Mouse (Mus musculus): ENCODE measurements at regions not wholly inside any gene's neighbourhood (a gene's known extent, or its start where the extent isn't known, plus 50 kb on each side); places are given as distances from the start of the nearest gene placed in this dataset.

GRCm38 (mm10) chr1:112059909-112060308 is 195.2 kb upstream of the Dsel start:
- Histone ChIP-seq H3K9ac (ENCODE audit: insufficient read depth, low read depth) (no peak overlapping the region), H3K36me3 (replicated peaks in 1 of 2; ENCODE audit: control insufficient read depth in 1 of 2, insufficient read depth in 1 of 2, low read length in 1 of 2) (no peaks in the 10 kb centered on the region), H3K4me3 (replicated peaks in 1 of 3; ENCODE audit: low read depth in 2 of 3, low read length in 2 of 3, poor library complexity in 1 of 3) (no peak overlapping the region), H3K4me1 (ENCODE audit: control insufficient read depth in 1 of 2, insufficient read depth in 2 of 2) (no peaks in the 10 kb centered on the region), H3K79me2 (replicated peaks; ENCODE audit: control insufficient read depth, extremely low read depth, insufficient read depth, poor library complexity, severe bottlenecking) (no peaks in the 10 kb centered on the region), H3K9me3 (replicated peaks; ENCODE audit: low read length) (peaks cover 40% of the 10 kb centered on the region), H3K27ac (ENCODE audit: insufficient read depth, low read depth) (no peak overlapping the region), H3K27me3 (replicated peaks) (no peaks in the 10 kb centered on the region), H3K4me2 (ENCODE audit: insufficient read depth, low read depth, poor library complexity, severe bottlenecking) (no peak overlapping the region)
- no peak for TF ChIP-seq CTCF (conservative IDR thresholded peaks at IDR 0.05 in 1 of 2, IDR thresholded peaks at IDR 0.05 in 1 of 2; ENCODE audit: low read depth in 2 of 2, low read length in 2 of 2)
- TF ChIP-seq KAT2A (IDR thresholded peaks at IDR 0.05; ENCODE audit: insufficient replicate concordance, low read length), result no peak
- TF ChIP-seq ZMIZ1 (IDR thresholded peaks at IDR 0.05; ENCODE audit: low read depth, low read length), result no peak
- TF ChIP-seq ZC3H11A (IDR thresholded peaks at IDR 0.05; ENCODE audit: low read depth, low read length), result no peak
- no peak for TF ChIP-seq ELF1 (IDR thresholded peaks at IDR 0.05; ENCODE audit: low read depth, low read length)
- TF ChIP-seq USF1 (IDR thresholded peaks at IDR 0.05; ENCODE audit: low read depth, low read length), result no peak
- TF ChIP-seq TCF12 (IDR thresholded peaks at IDR 0.05; ENCODE audit: low read depth, low read length), result no peak
- no peak for TF ChIP-seq CHD1 (IDR thresholded peaks at IDR 0.05; ENCODE audit: low read depth, low read length)
- TF ChIP-seq MYC (IDR thresholded peaks at IDR 0.05; ENCODE audit: low read depth, low read length), result no peak
- no peak for TF ChIP-seq MAZ (IDR thresholded peaks at IDR 0.05; ENCODE audit: low read depth, low read length)
- no peak for TF ChIP-seq MEF2A (IDR thresholded peaks at IDR 0.05; ENCODE audit: borderline replicate concordance, low read depth, low read length)
- dilution Hi-C loops (cut with MboI; ENCODE audit: extremely low pct_ligation_motif_present, extremely low pct_unique_long_range_greater_than_20kb, low sequenced_read_pairs) (no loop called here), in situ Hi-C loops (cut with MboI; ENCODE audit: low pct_ligation_motif_present, low pct_unique_long_range_greater_than_20kb, low sequenced_read_pairs) (no loop called here)
- no peak for DNase-seq (ENCODE audit: extremely low read depth)

GRCm38 (mm10) chr1:112053926-112054325 is 189.2 kb upstream of the Dsel start:
- H3K9me3 ChIP-seq (replicated peaks; ENCODE audit: low read length), result peaks cover 57% of the 10 kb centered on the region
- dilution Hi-C loops (cut with MboI; ENCODE audit: extremely low pct_ligation_motif_present, extremely low pct_unique_long_range_greater_than_20kb, low sequenced_read_pairs) (no loop called here), in situ Hi-C loops (cut with MboI; ENCODE audit: low pct_ligation_motif_present, low pct_unique_long_range_greater_than_20kb, low sequenced_read_pairs) (no loop called here)
- H3K36me3 ChIP-seq (replicated peaks in 1 of 2; ENCODE audit: control insufficient read depth in 1 of 2, insufficient read depth in 1 of 2, low read length in 1 of 2), result no peaks in the 10 kb centered on the region
- H3K9ac ChIP-seq (ENCODE audit: insufficient read depth, low read depth), result no peak overlapping the region
- no peak overlapping the region for H3K4me3 ChIP-seq (replicated peaks in 1 of 3; ENCODE audit: low read depth in 2 of 3, low read length in 2 of 3, poor library complexity in 1 of 3)
- H3K4me2 ChIP-seq (ENCODE audit: insufficient read depth, low read depth, poor library complexity, severe bottlenecking), result no peak overlapping the region
- no peak for TF ChIP-seq IRF4 (IDR thresholded peaks at IDR 0.05; ENCODE audit: low read depth, low read length)
- TF ChIP-seq GABPA (IDR thresholded peaks at IDR 0.05; ENCODE audit: insufficient replicate concordance, low read depth, low read length), result no peak
- no peak for TF ChIP-seq TBP (conservative IDR thresholded peaks at IDR 0.05; ENCODE audit: low read depth, low read length)
- no peak for TF ChIP-seq USF1 (IDR thresholded peaks at IDR 0.05; ENCODE audit: low read depth, low read length)
- no peak for TF ChIP-seq MYC (IDR thresholded peaks at IDR 0.05; ENCODE audit: low read depth, low read length)
- TF ChIP-seq E2F4 (IDR thresholded peaks at IDR 0.05; ENCODE audit: insufficient replicate concordance, low read depth, low read length), result no peak
- TF ChIP-seq JUND (conservative IDR thresholded peaks at IDR 0.05; ENCODE audit: low read depth, low read length), result no peak
- TF ChIP-seq KAT2A (IDR thresholded peaks at IDR 0.05; ENCODE audit: insufficient replicate concordance, low read length), result no peak
- TF ChIP-seq ETS1 (conservative IDR thresholded peaks at IDR 0.05; ENCODE audit: low read depth, low read length), result no peak
- no peak for TF ChIP-seq USF2 (conservative IDR thresholded peaks at IDR 0.05; ENCODE audit: low read depth, low read length)
- TF ChIP-seq ZKSCAN1 (IDR thresholded peaks at IDR 0.05; ENCODE audit: borderline replicate concordance, low read depth, low read length), result no peak
- TF ChIP-seq POLR2AphosphoS2 (IDR thresholded peaks at IDR 0.05; ENCODE audit: low read depth, low read length), result no peak
- no peak for TF ChIP-seq ZNF384 (IDR thresholded peaks at IDR 0.05; ENCODE audit: low read depth, low read length)
- no peak for TF ChIP-seq MAFK (IDR thresholded peaks at IDR 0.05; ENCODE audit: insufficient replicate concordance, low read length)
- no peak for TF ChIP-seq MEF2A (IDR thresholded peaks at IDR 0.05; ENCODE audit: borderline replicate concordance, low read depth, low read length)
- no peak for TF ChIP-seq MAX (IDR thresholded peaks at IDR 0.05; ENCODE audit: low read length)
- no peak for TF ChIP-seq NELFE (IDR thresholded peaks at IDR 0.05; ENCODE audit: low read depth, low read length)
- no peak for TF ChIP-seq ZMIZ1 (IDR thresholded peaks at IDR 0.05; ENCODE audit: low read depth, low read length)
- no peak for DNase-seq (ENCODE audit: extremely low read depth)
- H3K27me3 ChIP-seq (replicated peaks), result no peaks in the 10 kb centered on the region
- H3K79me2 ChIP-seq (replicated peaks; ENCODE audit: control insufficient read depth, extremely low read depth, insufficient read depth, poor library complexity, severe bottlenecking), result no peaks in the 10 kb centered on the region
- H3K4me1 ChIP-seq (ENCODE audit: control insufficient read depth in 1 of 2, insufficient read depth in 2 of 2), result no peaks in the 10 kb centered on the region
- no peak overlapping the region for H3K27ac ChIP-seq (ENCODE audit: insufficient read depth, low read depth)

Measured in CH12.LX (cell line).